Mouse (Mus musculus) embryonic facial prominence, embryonic 14.5 days (tissue): ENCODE measurements at regions not wholly inside any gene's neighbourhood (a gene's known extent, or its start where the extent isn't known, plus 50 kb on each side); places are given as distances from the start of the nearest gene placed in this dataset.
A peak's percentile ranks its signal among the peaks of the same experiment; 100 is the strongest.

Experiments
- ATAC-seq: fragments of 200-750 bp; cut with Nextera tagmentation; 2 replicates; pipeline ENCODE4 v1.8.0; 2017; ENCODE audit warnings: low read depth, moderate number of reproducible peaks, moderate TSS enrichment
- DNase-seq: peaks from one replicate; pipeline ENCODE4 v3.0.0-alpha.2; 2015; ENCODE audit warnings: low spot score
- H3K27ac ChIP-seq: fragments of 300-500 bp; sonication (generic); replicated peaks from 2 replicates; pipeline ENCODE4 v1.5.1; 2014; ENCODE audit warnings: low read depth, mild to moderate bottlenecking, low read length, moderate library complexity
- H3K27me3 ChIP-seq: fragments of 300-500 bp; sonication (generic); replicated peaks from 2 replicates; pipeline ENCODE4 v1.6.1; 2014; ENCODE audit warnings: low read length; ENCODE audit not compliant: control insufficient read depth, insufficient read depth
- H3K36me3 ChIP-seq: fragments of 300-500 bp; sonication (generic); 2 replicates; pipeline ENCODE4 v1.6.1; 2014; ENCODE audit warnings: low read length, mixed read lengths; ENCODE audit not compliant: control insufficient read depth, insufficient read depth
- H3K4me1 ChIP-seq: fragments of 300-500 bp; sonication (generic); 2 replicates; pipeline ENCODE4 v1.6.1; 2014; ENCODE audit warnings: antibody characterized with exemption, low read length; ENCODE audit not compliant: control insufficient read depth, insufficient read depth
- H3K4me2 ChIP-seq: fragments of 300-500 bp; sonication (generic); 2 replicates; pipeline ENCODE4 v1.6.1; 2014; ENCODE audit warnings: low read depth, mild to moderate bottlenecking, low read length, moderate library complexity, mixed read lengths
- H3K4me3 ChIP-seq: fragments of 300-500 bp; sonication (generic); 2 replicates; pipeline ENCODE4 v1.5.1; 2014; ENCODE audit warnings: low read depth, mild to moderate bottlenecking, low read length
- H3K9ac ChIP-seq: fragments of 300-500 bp; sonication (generic); 2 replicates; pipeline ENCODE4 v1.6.1; 2014; ENCODE audit warnings: low read depth, mild to moderate bottlenecking, low read length, moderate library complexity, mixed read lengths
- H3K9me3 ChIP-seq: fragments of 300-500 bp; sonication (generic); 2 replicates; pipeline ENCODE4 v1.6.1; 2016; ENCODE audit warnings: low read length; ENCODE audit not compliant: control insufficient read depth
- WGBS: fragments of 180-500 bp; shearing (Covaris S2); extraction: QIAGEN DNeasy Blood & Tissue Kit; methylation state at CpG from one replicate; pipeline ENCODE4 v1.1.7; 2014; 5-methylcytosine and 5-hydroxymethylcytosine counted together

DNA sequence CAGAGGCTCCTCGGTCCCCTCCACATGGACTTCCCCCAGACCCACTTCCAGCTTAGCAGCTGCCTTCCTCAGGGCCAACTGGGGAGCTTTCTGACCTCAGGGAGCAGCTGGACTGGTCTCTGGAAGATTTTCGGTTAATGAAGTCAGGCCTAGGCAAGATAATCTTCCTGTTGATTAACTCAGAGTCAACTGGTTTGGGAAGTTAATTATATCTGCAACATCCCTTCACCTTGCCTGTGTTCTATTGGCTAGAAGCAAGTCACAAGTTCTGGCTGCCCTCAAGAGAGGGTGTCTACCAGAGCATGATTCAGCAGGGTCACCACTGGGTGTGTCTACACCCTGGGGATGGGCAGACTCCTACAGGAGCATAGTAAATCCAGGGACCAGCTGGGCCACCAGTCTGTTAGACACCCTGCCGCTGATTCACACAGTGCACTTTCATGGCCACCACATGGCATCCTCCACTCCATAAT, 53.9 kb upstream of the Maml3 start:
- Histone ChIP-seq H3K36me3 (no peaks in the 10 kb centered on the region), H3K27ac (no peak overlapping the region), H3K9me3 (0 out of 2 replicates have a peak, but pooled peaks cover 6% of the 10 kb centered on the region), H3K4me1 (no peaks in the 10 kb centered on the region), H3K27me3 (no peaks in the 10 kb centered on the region), H3K9ac (no peak overlapping the region), H3K4me2 (no peak overlapping the region), H3K4me3 (no peak overlapping the region)
- WGBS: 77% methylated on average over 3 of the region's 3 CpGs
- ATAC-seq: 0 out of 2 replicates have a peak, but pooled peaks have one; percentile 6
- no peak for DNase-seq

DNA sequence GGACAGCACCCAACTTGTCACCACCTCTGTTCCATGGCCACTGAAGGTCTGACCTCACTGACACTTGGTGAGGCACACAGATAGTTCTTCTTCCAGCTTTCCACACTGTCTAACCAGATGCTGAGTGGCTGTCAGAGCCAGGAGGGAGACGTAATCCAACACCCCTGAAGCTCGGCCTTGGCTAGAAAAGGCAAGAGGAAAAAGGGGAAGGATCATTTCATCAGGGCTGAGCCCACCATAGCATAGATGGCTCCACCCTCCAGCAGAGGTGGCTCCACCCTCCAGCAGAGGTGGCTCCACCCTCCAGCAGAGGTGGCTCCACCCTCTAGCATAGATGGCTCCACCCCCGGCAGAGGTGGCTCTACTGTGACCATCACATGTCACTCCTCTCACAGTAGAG, 56.8 kb upstream of the Maml3 start:
- Histone ChIP-seq H3K36me3 (no peaks in the 10 kb centered on the region), H3K9ac (no peak overlapping the region), H3K4me3 (no peak overlapping the region), H3K27me3 (no peaks in the 10 kb centered on the region), H3K4me2 (no peak overlapping the region), H3K9me3 (no peaks in the 10 kb centered on the region), H3K27ac (no peak overlapping the region), H3K4me1 (no peaks in the 10 kb centered on the region)
- WGBS: 57% methylated on average over 3 of the region's 3 CpGs
- no peak for DNase-seq
- no peak for ATAC-seq

DNA sequence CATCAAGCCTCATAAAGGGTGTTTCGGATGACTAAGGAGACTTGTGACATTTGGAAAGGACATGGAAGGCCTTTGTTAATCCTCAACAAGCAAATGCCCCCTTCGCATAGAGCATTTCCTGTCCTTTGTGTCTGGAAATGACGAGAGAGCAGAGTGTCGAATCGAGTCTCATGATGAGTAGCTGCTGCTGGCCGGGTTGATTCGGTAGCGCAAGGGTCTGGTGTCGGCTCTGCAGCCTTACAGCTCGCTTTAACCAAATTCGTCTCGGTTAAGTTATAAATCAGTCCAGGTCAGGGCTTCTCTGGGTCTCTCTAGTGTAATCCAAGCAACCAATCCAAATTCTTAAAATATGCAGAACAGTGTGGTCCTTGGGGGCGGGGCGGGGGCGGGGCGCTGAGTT, 59.1 kb upstream of the Maml3 start:
- 63% methylated on average over 16 of the region's 16 CpGs for WGBS
- Histone ChIP-seq H3K36me3 (no peaks in the 10 kb centered on the region), H3K4me1 (no peaks in the 10 kb centered on the region), H3K9me3 (no peaks in the 10 kb centered on the region), H3K4me3 (no peak overlapping the region), H3K9ac (peak overlapping the region; percentile 50), H3K27me3 (no peaks in the 10 kb centered on the region), H3K4me2 (peak overlapping the region; percentile 41), H3K27ac (no peak overlapping the region; the same call in 1 of the 2 replicates)
- DNase-seq (peak; percentile 22), ATAC-seq (no peak; the same call in 1 of the 2 replicates)

DNA sequence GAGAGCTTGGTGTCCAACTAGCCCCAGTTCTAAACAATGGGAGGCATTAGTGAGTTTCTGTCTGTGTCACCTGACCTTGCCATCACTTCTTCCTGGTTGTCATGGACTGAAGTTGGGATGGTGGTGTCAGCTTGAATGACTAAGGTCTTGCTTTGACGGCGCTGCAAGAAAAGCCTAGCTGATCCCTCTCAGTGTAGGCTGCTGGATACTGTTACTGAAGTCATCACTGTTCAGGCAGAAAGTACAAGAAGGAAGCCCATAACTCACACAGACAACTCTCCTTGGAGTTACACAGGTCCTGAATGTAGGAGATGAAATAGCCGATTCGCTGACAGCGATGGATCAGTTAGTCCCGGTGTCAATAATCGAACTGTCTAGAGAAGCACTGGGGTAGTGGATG, 62.5 kb upstream of the Maml3 start:
- Histone ChIP-seq H3K9me3 (no peaks in the 10 kb centered on the region), H3K9ac (no peak overlapping the region), H3K4me1 (no peaks in the 10 kb centered on the region), H3K4me3 (no peak overlapping the region), H3K27ac (no peak overlapping the region), H3K36me3 (no peaks in the 10 kb centered on the region), H3K27me3 (no peaks in the 10 kb centered on the region), H3K4me2 (no peak overlapping the region)
- 91% methylated on average over 7 of the region's 7 CpGs for WGBS
- DNase-seq (no peak), ATAC-seq (no peak)

- Histone ChIP-seq H3K9me3 (no peaks in the 10 kb centered on the region), H3K27ac (no peak overlapping the region), H3K4me2 (no peak overlapping the region), H3K9ac (no peak overlapping the region), H3K4me3 (no peak overlapping the region), H3K4me1 (no peaks in the 10 kb centered on the region), H3K27me3 (no peaks in the 10 kb centered on the region), H3K36me3 (no peaks in the 10 kb centered on the region)
- no peak for ATAC-seq
- 89% methylated on average over 7 of the region's 7 CpGs for WGBS
- DNase-seq: no peak
Observed at GRCm38 (mm10) chr3:52170847-52171246, 66.0 kb upstream of the Maml3 start.

- DNase-seq (no peak), ATAC-seq (no peak)
- WGBS: 92% methylated on average over 5 of the region's 5 CpGs
- no peaks in the 10 kb centered on the region for H3K36me3 ChIP-seq
- no peak overlapping the region for H3K9ac ChIP-seq
- no peak overlapping the region for H3K4me2 ChIP-seq
- H3K9me3 ChIP-seq: no peaks in the 10 kb centered on the region
- H3K27me3 ChIP-seq: no peaks in the 10 kb centered on the region
- no peak overlapping the region for H3K4me3 ChIP-seq
- H3K4me1 ChIP-seq: no peaks in the 10 kb centered on the region
- no peak overlapping the region for H3K27ac ChIP-seq
Observed at GRCm38 (mm10) chr3:52171303-52171702, 66.4 kb upstream of the Maml3 start.

DNA sequence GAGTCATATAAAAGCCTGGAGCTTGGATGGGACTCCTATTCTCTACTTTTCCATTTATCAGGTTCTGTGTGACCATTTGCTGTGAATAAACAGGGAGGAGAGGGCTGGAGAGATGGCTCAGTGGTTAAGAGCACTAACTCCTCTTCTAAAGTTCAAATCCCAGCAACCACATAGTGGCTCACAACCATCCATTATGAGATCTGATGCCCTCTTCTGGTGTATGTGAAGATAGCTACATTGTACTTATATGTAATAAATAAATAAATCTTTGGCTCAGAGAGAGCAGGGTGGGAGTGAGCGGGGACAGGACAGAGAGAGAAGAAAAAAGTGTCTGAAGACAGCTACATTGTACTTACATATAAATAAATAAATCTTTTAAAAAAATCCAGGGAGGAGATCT, 68.6 kb upstream of the Maml3 start:
- DNase-seq: no peak
- H3K27ac ChIP-seq: no peak overlapping the region
- no peaks in the 10 kb centered on the region for H3K27me3 ChIP-seq
- no peaks in the 10 kb centered on the region for H3K9me3 ChIP-seq
- no peak overlapping the region for H3K9ac ChIP-seq
- no peaks in the 10 kb centered on the region for H3K36me3 ChIP-seq
- no peaks in the 10 kb centered on the region for H3K4me1 ChIP-seq
- no peak for ATAC-seq
- H3K4me2 ChIP-seq: no peak overlapping the region
- WGBS: 86% methylated on average over 1 of the region's 1 CpGs
- no peak overlapping the region for H3K4me3 ChIP-seq

DNA sequence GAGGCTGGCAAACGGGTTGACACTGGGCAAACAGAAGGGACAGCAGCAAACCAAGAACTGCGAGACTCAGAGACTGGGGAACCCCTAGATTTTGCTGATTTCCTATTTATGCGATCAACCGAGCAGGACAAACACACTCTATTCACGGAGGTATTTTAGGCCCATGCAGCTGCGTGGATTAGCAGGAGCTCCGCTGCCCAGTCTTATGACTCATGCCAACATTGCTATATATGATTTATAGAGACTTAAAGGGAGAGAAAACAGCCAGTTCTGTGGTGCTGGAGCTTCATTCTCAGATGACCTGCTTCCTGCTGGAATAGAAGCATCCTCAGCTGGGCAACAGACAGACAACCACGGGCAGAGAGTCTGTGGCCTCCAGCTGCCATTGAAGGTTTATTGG, 71.2 kb upstream of the Maml3 start:
- no peak overlapping the region for H3K4me2 ChIP-seq
- peaks cover 23% of the 10 kb centered on the region for H3K4me1 ChIP-seq
- no peak overlapping the region for H3K27ac ChIP-seq
- H3K27me3 ChIP-seq: no peaks in the 10 kb centered on the region
- no peaks in the 10 kb centered on the region for H3K36me3 ChIP-seq
- no peak overlapping the region for H3K4me3 ChIP-seq
- 74% methylated on average over 8 of the region's 8 CpGs for WGBS
- ATAC-seq (no peak), DNase-seq (no peak)
- H3K9me3 ChIP-seq: no peaks in the 10 kb centered on the region
- no peak overlapping the region for H3K9ac ChIP-seq

DNA sequence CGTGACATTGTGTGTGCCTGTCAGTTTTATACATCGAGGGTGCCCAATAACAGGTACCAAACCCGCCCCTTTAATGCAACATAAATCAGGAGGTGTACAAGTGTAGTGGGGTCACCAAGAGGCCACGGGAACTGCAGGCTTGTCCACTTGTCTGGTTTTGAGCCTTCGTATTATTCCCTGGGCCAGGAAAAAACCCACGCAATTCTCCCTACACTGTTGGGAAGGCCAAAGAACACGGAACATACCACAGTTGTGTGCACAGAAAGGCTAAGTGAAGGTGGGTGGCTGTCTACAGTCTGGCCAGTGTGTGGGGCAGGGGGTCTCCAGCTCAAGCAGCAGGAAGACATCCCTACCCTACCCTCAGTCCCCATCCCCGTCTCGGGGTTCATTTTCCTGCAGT, 74.0 kb upstream of the Maml3 start:
- DNase-seq: no peak
- Histone ChIP-seq H3K4me1 (peaks cover 29% of the 10 kb centered on the region), H3K9me3 (no peaks in the 10 kb centered on the region), H3K4me2 (peak overlapping the region; percentile 51), H3K9ac (peak overlapping the region; percentile 57; the same call in 1 of the 2 replicates), H3K36me3 (no peaks in the 10 kb centered on the region), H3K4me3 (0 out of 2 replicates have a peak overlapping the region, but pooled peaks have one; percentile 24), H3K27me3 (no peaks in the 10 kb centered on the region), H3K27ac (peak overlapping the region; percentile 91)
- ATAC-seq: no peak
- 63% methylated on average over 9 of the region's 9 CpGs for WGBS
